Mouse (Mus musculus): ENCODE measurements around the gene Bola1. TPM values are rescaled to one million over a fixed set of nuclear protein-coding genes. Genes with fewer than 3 reads are reported as not detected.

Gene Bola1
- polyA plus RNA-seq, 1 experiment: 88.0 TPM

DNA sequence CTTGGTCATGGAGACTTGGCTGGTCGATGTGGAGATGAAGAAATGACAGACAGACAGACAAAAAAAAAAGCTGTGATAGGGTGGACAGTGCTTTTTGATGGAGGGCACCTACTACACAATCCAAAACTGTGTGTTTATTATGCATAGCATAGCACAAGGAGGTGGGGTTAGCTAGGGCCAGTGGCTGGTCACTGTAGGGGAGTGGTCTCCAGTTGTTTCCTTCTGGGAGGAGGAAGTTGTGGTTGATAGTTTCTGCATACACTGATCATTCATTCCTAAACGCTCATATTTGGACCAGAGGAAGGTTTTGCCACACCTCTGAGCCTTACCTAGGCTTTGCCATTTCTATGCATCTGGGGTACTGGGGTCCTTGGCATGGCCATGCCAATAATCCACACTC lies 10.9 kb upstream of the Bola1 start:
- TF ChIP-seq POLR2AphosphoS2 (IDR thresholded peaks at IDR 0.05; ENCODE audit: insufficient read length, low read depth): no peak
- Histone ChIP-seq H3K4me3 (no peak overlapping the region), H3K36me3 (ENCODE audit: control insufficient read depth, insufficient read depth) (no peaks in the 10 kb centered on the region), H3K27me3 (ENCODE audit: control insufficient read depth, insufficient read depth, insufficient read length) (no peaks in the 10 kb centered on the region), H3K4me2 (ENCODE audit: low read depth) (no peak overlapping the region), H3ac (ENCODE audit: control insufficient read depth, insufficient read length) (no peak overlapping the region), H3K79me2 (ENCODE audit: control insufficient read depth, insufficient read depth) (no peaks in the 10 kb centered on the region)

DNA sequence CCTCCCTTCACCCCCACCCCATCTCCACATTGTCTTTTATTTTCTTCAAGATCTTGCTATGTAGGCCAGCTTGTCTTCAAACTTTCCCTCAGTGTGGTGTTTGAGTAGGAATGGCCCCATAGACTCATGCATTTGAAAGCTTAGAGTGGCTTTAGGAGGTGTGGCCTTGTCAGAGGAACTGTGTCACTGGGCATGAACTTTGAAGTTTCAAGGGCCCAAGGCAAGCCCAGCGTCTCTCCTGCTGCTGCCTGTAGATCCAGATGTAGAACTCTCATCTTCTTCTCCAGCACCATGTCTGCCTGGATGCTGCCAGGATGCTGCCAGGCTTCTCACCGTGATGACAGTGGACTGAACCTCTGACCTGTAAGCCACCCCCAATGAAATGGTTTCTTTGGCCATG lies 9.3 kb upstream of the Bola1 start:
- Histone ChIP-seq H3K4me3 (no peak overlapping the region), H3ac (ENCODE audit: control insufficient read depth, insufficient read length) (no peak overlapping the region), H3K27me3 (ENCODE audit: control insufficient read depth, insufficient read depth, insufficient read length) (no peaks in the 10 kb centered on the region), H3K79me2 (ENCODE audit: control insufficient read depth, insufficient read depth) (no peaks in the 10 kb centered on the region), H3K4me2 (ENCODE audit: low read depth) (no peak overlapping the region), H3K36me3 (ENCODE audit: control insufficient read depth, insufficient read depth) (no peaks in the 10 kb centered on the region)
- TF ChIP-seq POLR2A (IDR thresholded peaks at IDR 0.05; ENCODE audit: insufficient read length, low read depth) (no peak), TCF12 (IDR thresholded peaks at IDR 0.05; ENCODE audit: insufficient read depth, poor library complexity, severe bottlenecking) (no peak), TCF3 (IDR thresholded peaks at IDR 0.05; ENCODE audit: insufficient read length, low read depth) (no peak), MYOD1 (IDR thresholded peaks at IDR 0.05; ENCODE audit: control insufficient read depth in 1 of 3, insufficient read length in 2 of 3, low read depth in 2 of 3) (no peak), MYOG (IDR thresholded peaks at IDR 0.05; ENCODE audit: control insufficient read depth in 1 of 3, insufficient read depth in 1 of 3, insufficient read length in 2 of 3, low read depth in 2 of 3) (no peak), REST (IDR thresholded peaks at IDR 0.05; ENCODE audit: insufficient read depth, insufficient read length) (no peak), USF1 (IDR thresholded peaks at IDR 0.05; ENCODE audit: low read depth) (no peak), MAX (IDR thresholded peaks at IDR 0.05; ENCODE audit: low read depth) (no peak), E2F4 (IDR thresholded peaks at IDR 0.05; ENCODE audit: insufficient read depth) (no peak), POLR2AphosphoS2 (IDR thresholded peaks at IDR 0.05; ENCODE audit: insufficient read length, low read depth) (no peak), CEBPB (IDR thresholded peaks at IDR 0.05; ENCODE audit: insufficient read depth, poor library complexity, severe bottlenecking) (no peak)

DNA sequence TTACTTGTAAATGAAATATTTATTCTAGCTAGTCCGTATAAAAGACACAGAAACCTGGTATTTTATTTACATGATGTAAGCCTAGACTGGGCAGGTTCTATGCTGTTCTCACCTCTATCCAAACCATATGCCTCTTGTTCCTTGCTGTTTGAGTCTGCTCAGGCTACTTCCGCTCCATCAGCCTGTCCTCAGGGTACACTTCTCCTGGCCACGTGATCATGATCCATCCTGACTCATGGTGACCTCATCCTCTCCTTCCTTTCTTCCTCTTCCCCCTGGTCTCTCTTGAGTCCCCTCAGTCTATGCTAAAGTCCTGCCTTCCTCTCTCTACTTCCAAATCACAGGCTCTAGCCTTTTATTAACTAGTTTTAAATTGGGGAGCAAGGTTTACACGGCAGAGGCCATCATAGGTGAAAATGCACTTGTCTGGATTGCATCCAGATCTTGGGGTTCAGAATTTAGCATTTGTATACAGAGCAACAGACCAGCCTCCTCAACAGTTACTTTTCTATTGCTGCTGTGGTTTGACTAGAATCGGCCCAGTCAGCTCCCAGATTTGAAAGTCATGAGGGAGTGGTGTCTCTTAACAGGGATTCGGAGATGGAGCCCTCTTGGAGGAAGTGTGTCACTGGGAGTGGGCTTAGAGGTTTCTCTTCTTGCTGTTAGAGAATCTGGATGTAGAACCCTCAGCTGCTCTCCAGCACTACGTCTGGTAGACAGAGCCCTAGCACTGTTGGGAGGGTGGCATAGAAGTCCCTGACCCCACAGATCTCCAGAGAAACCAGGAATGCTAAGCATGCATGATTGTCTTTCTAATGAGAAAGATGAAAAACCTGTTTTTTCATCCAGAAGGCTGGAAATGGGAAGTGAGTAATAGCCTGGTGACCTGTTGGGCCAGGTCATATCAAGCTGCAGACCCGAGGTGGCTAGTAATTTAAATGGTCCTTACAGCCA lies 7.5 kb upstream of the Bola1 start:
- Histone ChIP-seq H3K79me2 (ENCODE audit: control insufficient read depth, insufficient read depth) (no peaks in the 10 kb centered on the region), H3K27me3 (ENCODE audit: control insufficient read depth, insufficient read depth, insufficient read length) (no peaks in the 10 kb centered on the region), H3K4me3 (no peak overlapping the region), H3K4me2 (ENCODE audit: low read depth) (peak overlapping the region; percentile 58), H3K36me3 (ENCODE audit: control insufficient read depth, insufficient read depth) (no peaks in the 10 kb centered on the region), H3ac (ENCODE audit: control insufficient read depth, insufficient read length) (no peak overlapping the region)
- TF ChIP-seq TCF3 (IDR thresholded peaks at IDR 0.05; ENCODE audit: insufficient read length, low read depth): no peak
- no peak for TF ChIP-seq MAX (IDR thresholded peaks at IDR 0.05; ENCODE audit: low read depth)
- TF ChIP-seq POLR2A (IDR thresholded peaks at IDR 0.05; ENCODE audit: insufficient read length, low read depth): peak; percentile 44
- TF ChIP-seq USF1 (IDR thresholded peaks at IDR 0.05; ENCODE audit: low read depth): peak; percentile 99

DNA sequence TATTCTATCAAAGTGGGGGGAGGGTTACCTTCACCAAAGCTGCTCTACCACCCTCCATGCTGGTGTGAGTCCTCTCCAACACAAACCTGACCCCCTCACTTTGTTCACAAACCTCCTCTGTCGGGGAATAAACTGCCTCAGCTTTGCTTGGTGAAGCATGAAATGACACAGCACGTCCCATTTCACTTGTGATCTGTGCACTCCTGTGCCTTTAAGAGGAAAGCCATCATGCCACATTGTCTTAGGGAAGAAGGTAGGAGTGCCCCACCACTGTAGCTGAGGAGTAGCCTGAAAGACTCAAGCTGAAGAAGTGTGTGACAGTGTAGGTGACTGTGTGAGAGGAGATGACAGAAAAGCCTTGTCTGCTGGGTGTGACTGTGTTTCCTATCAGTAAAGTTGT lies 5.9 kb upstream of the Bola1 start:
- Histone ChIP-seq H3ac (ENCODE audit: control insufficient read depth, insufficient read length) (no peak overlapping the region), H3K36me3 (ENCODE audit: control insufficient read depth, insufficient read depth) (no peaks in the 10 kb centered on the region), H3K4me3 (no peak overlapping the region), H3K27me3 (ENCODE audit: control insufficient read depth, insufficient read depth, insufficient read length) (no peaks in the 10 kb centered on the region), H3K4me2 (ENCODE audit: low read depth) (no peak overlapping the region), H3K79me2 (ENCODE audit: control insufficient read depth, insufficient read depth) (no peaks in the 10 kb centered on the region)
- TF ChIP-seq POLR2AphosphoS2 (IDR thresholded peaks at IDR 0.05; ENCODE audit: insufficient read length, low read depth) (no peak), MYOG (IDR thresholded peaks at IDR 0.05; ENCODE audit: control insufficient read depth in 1 of 3, insufficient read depth in 1 of 3, insufficient read length in 2 of 3, low read depth in 2 of 3) (no peak), SRF (IDR thresholded peaks at IDR 0.05; ENCODE audit: control insufficient read depth, insufficient read length, low read depth) (no peak)

DNA sequence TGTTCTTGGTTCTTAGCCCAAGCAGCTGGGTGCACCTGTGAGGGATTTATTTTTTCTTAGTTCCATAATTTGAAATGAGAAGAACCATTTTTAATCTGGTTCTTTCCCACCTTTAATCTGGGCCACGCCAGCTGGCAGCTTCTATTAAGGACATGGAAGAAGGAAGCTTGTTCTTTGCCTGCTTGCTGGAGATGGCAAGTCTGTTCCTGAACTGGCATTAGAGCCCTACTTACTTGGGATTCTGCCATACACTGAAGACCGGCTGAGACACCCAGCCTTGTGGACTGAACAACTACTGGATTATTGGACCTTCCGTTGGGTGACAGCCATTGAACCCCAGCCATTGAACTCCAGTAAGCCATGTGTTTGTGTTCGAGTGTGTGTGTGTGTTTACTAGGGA lies 3.3 kb upstream of the Bola1 start:
- Histone ChIP-seq H3ac (ENCODE audit: control insufficient read depth, insufficient read length) (no peak overlapping the region), H3K79me2 (ENCODE audit: control insufficient read depth, insufficient read depth) (no peaks in the 10 kb centered on the region), H3K4me2 (ENCODE audit: low read depth) (peak overlapping the region; percentile 93), H3K27me3 (ENCODE audit: control insufficient read depth, insufficient read depth, insufficient read length) (no peaks in the 10 kb centered on the region), H3K36me3 (ENCODE audit: control insufficient read depth, insufficient read depth) (no peaks in the 10 kb centered on the region), H3K4me3 (peak overlapping the region; percentile 47)
- TF ChIP-seq CEBPB (IDR thresholded peaks at IDR 0.05; ENCODE audit: insufficient read depth, poor library complexity, severe bottlenecking) (no peak), E2F4 (IDR thresholded peaks at IDR 0.05; ENCODE audit: insufficient read depth) (no peak), USF1 (IDR thresholded peaks at IDR 0.05; ENCODE audit: low read depth) (no peak), POLR2AphosphoS2 (IDR thresholded peaks at IDR 0.05; ENCODE audit: insufficient read length, low read depth) (no peak), MYOD1 (IDR thresholded peaks at IDR 0.05; ENCODE audit: control insufficient read depth in 1 of 3, insufficient read length in 2 of 3, low read depth in 2 of 3) (no peak), SRF (IDR thresholded peaks at IDR 0.05; ENCODE audit: control insufficient read depth, insufficient read length, low read depth) (no peak), TCF3 (IDR thresholded peaks at IDR 0.05; ENCODE audit: insufficient read length, low read depth) (no peak), MAX (IDR thresholded peaks at IDR 0.05; ENCODE audit: low read depth) (no peak), REST (IDR thresholded peaks at IDR 0.05; ENCODE audit: insufficient read depth, insufficient read length) (no peak), MYOG (IDR thresholded peaks at IDR 0.05; ENCODE audit: control insufficient read depth in 1 of 3, insufficient read depth in 1 of 3, insufficient read length in 2 of 3, low read depth in 2 of 3) (no peak), POLR2A (IDR thresholded peaks at IDR 0.05; ENCODE audit: insufficient read length, low read depth) (no peak), TCF12 (IDR thresholded peaks at IDR 0.05; ENCODE audit: insufficient read depth, poor library complexity, severe bottlenecking) (no peak)
